Mouse (Mus musculus): ENCODE measurements at regions not wholly inside any gene's neighbourhood (a gene's known extent, or its start where the extent isn't known, plus 50 kb on each side); places are given as distances from the start of the nearest gene placed in this dataset.

- no peaks in the 10 kb centered on the region for H3K27me3 ChIP-seq (ENCODE audit: control insufficient read depth, insufficient read depth, low read length)
- no peak for TF ChIP-seq CTCF (IDR thresholded peaks at IDR 0.05; ENCODE audit: low read depth, low read length)
- no peak for TF ChIP-seq POLR2A (IDR thresholded peaks at IDR 0.05; ENCODE audit: extremely low read depth, insufficient read depth, low read length)
- H3K4me3 ChIP-seq (ENCODE audit: insufficient read depth, low read depth, low read length), result no peak overlapping the region
- H3K36me3 ChIP-seq (ENCODE audit: control insufficient read depth, insufficient read depth, low read length), result no peaks in the 10 kb centered on the region
- H3K27ac ChIP-seq (replicated peaks; ENCODE audit: insufficient read depth, low read depth, low read length), result no peak overlapping the region
- no peak overlapping the region for H3K9ac ChIP-seq (ENCODE audit: low read depth, low read length)
- no peaks in the 10 kb centered on the region for H3K4me1 ChIP-seq (ENCODE audit: control insufficient read depth, insufficient read depth, low read length)
- H3K79me2 ChIP-seq (ENCODE audit: control insufficient read depth, insufficient read depth, low read length), result no peaks in the 10 kb centered on the region
- no peak for DNase-seq (ENCODE audit: extremely low read depth, low read depth, low spot score)
- WGBS, result 73% methylated on average over 5 of the region's 5 CpGs
These were observed 108.3 kb upstream of the Kcnq5 start for GRCm38 (mm10) chr1:22070028-22070427.

Measured in liver, adult 2 months (tissue).